Mouse (Mus musculus): ENCODE results near the gene Vmn2r63.

GRCm38 (mm10) chr7:42980739-42981138, 47.1 kb upstream of the Vmn2r63 start:
- TF ChIP-seq EP300 (IDR thresholded peaks at IDR 0.05; ENCODE audit: low read depth) = no peak
- TF ChIP-seq CTCF (IDR thresholded peaks at IDR 0.05; ENCODE audit: low read depth) = no peak
